Mouse (Mus musculus) embryonic facial prominence, embryonic 10.5 days (tissue): ENCODE measurements at regions not wholly inside any gene's neighbourhood (a gene's known extent, or its start where the extent isn't known, plus 50 kb on each side); places are given as distances from the start of the nearest gene placed in this dataset.

Source experiments
- DNase-seq: peaks from one replicate; pipeline ENCODE4 v3.0.0-alpha.2; 2017; ENCODE audit warnings: low spot score
- H3K27ac ChIP-seq: fragments of 300-500 bp; sonication (generic); replicated peaks from 2 replicates; pipeline ENCODE4 v1.5.1; 2016; ENCODE audit warnings: mild to moderate bottlenecking
- H3K27me3 ChIP-seq: fragments of 300-500 bp; sonication (generic); replicated peaks from 2 replicates; pipeline ENCODE4 v1.6.1; 2016; ENCODE audit warnings: low read depth, mild to moderate bottlenecking; ENCODE audit not compliant: poor library complexity, severe bottlenecking
- H3K36me3 ChIP-seq: fragments of 300-500 bp; sonication (generic); replicated peaks from 2 replicates; pipeline ENCODE4 v1.6.1; 2016; ENCODE audit warnings: mild to moderate bottlenecking, moderate library complexity
- H3K4me1 ChIP-seq: fragments of 300-500 bp; sonication (generic); 2 replicates; pipeline ENCODE4 v1.6.1; 2016
- H3K4me3 ChIP-seq: fragments of 300-500 bp; sonication (generic); 2 replicates; pipeline ENCODE4 v1.5.1; 2016; ENCODE audit warnings: mild to moderate bottlenecking, moderate library complexity
- H3K9me3 ChIP-seq: fragments of 300-500 bp; sonication (generic); 2 replicates; pipeline ENCODE4 v1.6.1; 2016; ENCODE audit warnings: mild to moderate bottlenecking
- WGBS: fragments of 180-500 bp; shearing (Covaris S2); methylation state at CpG from one replicate; pipeline ENCODE4 v1.1.7; 2016; 5-methylcytosine and 5-hydroxymethylcytosine counted together

GRCm38 (mm10) chrX:150709416-150709815 is 52.0 kb upstream of the Tro start:
- no peaks in the 10 kb centered on the region for H3K36me3 ChIP-seq
- peak; percentile 20 for DNase-seq
- no peak overlapping the region for H3K27ac ChIP-seq
- peaks cover 20% of the 10 kb centered on the region for H3K27me3 ChIP-seq
- no peaks in the 10 kb centered on the region for H3K9me3 ChIP-seq
- H3K4me1 ChIP-seq = peaks cover 4% of the 10 kb centered on the region
- H3K4me3 ChIP-seq = no peak overlapping the region
- WGBS = 41% methylated on average over 5 of the region's 5 CpGs
